Mouse (Mus musculus): ENCODE data around the gene Sdhaf2. TPM values are rescaled to one million over a fixed set of nuclear protein-coding genes. Genes with fewer than 3 reads are reported as not detected.

Sdhaf2 gene
- total RNA-seq, 2 experiments from 2014 or later = 49.3 to 49.6 TPM

DNA sequence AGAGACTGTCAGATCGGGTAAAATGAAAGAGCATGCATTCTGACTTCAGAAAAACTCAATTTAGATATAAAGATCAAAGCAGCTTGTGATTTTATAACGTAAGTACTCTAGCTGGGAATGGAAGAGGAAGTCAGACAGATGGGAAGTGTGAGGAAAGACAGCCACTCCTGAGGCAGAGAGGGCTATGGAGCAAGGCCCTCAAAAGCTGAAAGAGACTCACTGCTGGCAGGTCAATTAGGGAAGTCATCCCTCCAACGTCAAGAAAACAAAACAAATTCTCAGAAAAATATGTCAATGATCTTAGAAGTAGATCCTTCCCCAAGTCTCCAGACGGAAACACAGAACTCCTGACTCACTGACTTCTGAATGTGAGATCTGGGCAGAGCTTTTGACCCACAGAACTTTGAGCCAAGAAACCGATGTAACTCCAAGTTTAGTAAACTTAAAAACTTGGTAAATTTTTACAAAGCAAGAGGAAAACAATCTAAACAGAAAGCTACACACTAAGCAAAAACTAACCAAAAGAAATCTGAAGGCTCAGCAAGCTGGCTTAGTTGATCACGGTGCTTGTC lies 15.1 kb downstream of the Sdhaf2 start:
- no peak for DNase-seq
- intact Hi-C loops (cut with DNase I) = no loop called here

DNA sequence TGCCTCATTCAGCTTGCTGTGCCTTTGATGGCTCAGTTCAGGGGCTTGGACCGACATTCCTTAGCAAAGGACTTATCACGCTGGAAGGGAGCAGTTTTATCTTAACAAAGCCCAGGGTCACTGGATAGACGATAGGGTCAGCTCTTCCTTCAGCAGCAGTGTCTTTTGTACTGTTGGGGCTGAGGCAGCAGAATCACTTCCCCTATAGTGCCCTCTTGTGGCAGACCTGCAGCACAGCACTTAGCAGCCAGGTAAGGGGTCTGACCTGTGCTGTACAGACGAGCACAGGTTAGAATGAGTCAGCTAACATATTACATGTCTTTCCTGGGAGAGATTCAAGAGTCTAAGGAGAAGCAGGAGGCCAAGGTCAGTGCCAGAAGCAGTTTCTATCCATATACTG lies 23.4 kb downstream of the Sdhaf2 start:
- no peak for DNase-seq
- intact Hi-C loops (cut with DNase I) = no loop called here

DNA sequence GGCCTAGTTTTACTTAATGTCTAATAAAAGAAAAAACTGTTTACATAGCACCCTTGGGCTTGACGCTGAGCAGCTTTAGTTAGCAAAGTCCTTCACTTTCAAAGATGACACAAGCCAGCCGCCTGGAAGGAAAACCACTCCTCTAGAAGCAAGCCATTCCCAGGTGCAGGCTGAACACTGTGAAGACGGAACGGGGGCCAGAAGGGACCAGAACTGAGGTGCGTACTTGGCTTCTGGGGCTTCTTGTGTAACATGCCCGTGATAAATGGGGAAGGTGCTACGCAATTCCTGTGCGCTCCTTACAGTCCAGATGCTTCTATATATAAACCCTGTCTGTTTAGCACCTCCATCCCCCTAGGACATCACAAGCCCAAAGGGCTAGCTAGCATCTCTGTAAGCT lies 25.4 kb downstream of the Sdhaf2 start:
- intact Hi-C loops (cut with DNase I) = no loop called here
- no peak for DNase-seq

DNA sequence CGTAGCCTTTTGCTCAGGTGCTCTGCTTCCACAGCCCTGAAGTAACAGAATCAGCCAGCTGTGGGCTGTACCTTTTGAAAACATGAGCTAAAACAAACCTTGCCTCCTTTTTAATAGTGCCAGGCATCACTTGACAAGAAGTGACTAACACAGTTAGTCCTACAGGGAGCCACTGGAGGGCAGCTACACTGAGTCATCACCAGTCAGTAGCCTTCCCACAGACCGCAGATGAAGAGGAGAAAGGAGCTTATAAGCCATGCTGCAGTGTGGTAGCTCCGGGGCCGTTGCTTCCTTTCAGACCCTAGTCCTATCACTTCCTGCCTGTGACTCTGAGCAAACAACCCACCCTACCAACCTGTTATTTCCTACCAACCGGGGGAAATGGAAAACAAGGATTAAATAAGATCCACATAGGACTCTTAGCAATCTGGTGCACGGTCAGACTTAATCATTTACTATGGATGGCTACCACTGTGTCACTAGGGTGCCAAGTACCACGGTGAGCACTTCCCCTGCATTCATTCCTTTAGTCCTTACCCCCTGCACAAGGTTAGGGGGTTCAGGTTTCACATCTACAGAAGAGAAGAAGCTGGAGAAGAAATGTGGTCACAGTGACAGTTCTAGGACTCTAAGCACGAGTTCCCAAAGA lies 28.3 kb downstream of the Sdhaf2 start:
- DNase-seq = no peak
- intact Hi-C loops (cut with DNase I) = no loop called here

DNA sequence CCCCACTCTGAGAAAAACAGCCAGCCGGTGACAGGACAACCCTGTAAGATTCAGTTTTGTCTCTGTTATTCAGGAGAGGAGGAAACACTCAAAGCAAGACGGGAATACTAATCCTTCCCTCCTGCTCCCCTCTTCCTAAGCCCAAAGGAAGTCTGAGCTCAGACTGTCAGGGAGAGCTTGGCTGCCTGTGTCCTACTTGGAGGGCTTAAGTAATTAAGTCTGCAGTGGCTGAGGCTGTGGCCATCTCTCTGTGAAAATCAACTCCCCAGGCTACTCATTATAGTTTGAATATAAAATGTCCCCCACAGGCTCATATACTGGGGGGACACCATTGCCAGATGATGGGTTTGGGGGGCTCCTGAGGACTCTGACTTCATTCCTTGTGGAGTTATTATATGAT lies 29.0 kb downstream of the Sdhaf2 start:
- no peak for DNase-seq
- intact Hi-C loops (cut with DNase I) = no loop called here

DNA sequence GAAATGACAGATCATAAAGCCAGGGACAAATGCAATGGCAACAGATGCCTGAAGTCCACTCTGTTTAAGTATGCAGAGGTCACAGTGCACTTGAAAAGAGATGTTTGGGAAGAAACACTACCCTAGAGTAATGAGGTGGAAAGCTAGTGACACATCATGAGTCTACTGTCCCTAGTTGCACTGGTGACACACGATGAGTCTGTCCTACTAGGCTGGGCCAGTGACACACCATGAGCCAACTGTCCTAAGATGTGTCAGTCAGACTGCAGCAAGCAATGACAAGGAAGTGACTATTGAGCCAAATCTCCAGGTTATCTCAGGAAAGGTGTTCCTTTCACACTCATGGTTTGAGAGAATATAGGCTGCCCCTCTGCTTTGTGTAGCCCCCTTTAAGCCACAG lies 30.3 kb downstream of the Sdhaf2 start:
- DNase-seq = no peak
- intact Hi-C loops (cut with DNase I) = no loop called here

DNA sequence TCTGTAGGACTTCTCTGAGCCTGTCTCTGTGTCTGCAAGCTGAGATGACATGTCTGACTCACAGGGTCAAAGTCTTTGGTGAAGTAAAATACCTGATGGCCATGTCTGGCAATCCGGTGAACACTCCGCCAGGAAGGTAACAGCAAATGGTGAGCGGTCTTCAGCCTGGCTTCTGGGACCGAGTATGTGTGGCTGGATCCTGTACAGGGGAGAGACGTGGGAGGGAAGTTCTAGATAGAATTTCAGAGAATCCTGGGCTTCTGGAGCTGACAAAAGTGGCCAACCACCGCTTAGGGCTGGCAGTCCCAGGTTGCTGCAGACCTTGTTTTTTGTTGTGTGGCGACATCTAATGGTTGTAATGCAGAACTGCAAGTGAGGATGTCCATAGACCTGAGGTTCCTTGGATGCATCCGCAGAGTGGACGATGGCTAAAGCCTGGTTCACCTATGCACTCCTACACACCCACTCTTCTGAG lies 39.6 kb downstream of the Sdhaf2 start:
- intact Hi-C loops (cut with DNase I) = loop anchor here (1.0 to 5.0 kb wide), 2 partner anchors 37 to 154 kb away; no protein-coding TSS in a partner anchor
- no peak for DNase-seq

DNA sequence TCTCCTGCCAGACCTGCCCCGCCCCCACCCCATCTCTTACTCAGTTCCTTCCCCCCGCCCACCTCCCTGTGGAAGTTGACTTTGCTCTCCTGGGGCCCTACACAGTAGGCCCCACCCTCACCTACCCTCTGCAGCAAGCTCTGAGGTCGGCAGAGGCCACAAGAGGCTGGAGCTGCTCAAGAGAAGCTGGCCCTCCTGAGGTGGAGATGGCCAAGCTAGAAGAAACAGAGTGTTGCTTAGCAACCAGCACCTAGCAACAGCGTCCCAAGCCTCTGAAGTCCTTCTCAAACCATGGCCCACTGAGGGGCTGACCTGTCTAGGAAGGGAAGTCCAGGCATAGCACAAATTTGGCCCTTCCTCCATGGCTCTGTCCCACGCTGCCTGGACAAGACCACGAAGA lies 43.2 kb downstream of the Sdhaf2 start, which contains the start of gene Ppp1r32:
Ppp1r32 (minus strand) TSS at position 226 of the 400 bp plus-strand sequence.
- DNase-seq = no peak
- intact Hi-C loops (cut with DNase I) = no loop called here

DNA sequence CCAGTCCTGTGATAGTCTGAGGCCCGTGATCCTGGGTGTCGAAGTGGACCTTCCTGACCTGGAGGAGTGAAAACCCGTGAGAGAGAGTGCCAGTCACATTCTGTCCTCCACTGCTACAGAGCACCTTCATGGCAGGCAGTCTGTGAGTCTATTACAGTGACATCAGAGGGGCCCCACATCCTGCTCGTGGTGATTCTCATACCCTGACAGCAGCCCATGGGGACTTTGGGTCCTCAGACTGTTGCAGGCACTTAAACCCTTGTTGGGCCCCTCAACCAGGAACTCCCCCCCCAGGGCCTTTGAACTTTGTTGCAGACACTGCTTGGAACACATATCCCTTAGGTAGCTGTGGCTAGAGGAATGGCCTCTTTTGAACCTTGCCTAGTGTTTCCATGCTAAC lies 46.4 kb downstream of the Sdhaf2 start:
- no peak for DNase-seq
- intact Hi-C loops (cut with DNase I) = loop anchor here (10.0 kb wide), 1 partner anchor 235 kb away; the partner anchor contains the start of gene Myrf

DNA sequence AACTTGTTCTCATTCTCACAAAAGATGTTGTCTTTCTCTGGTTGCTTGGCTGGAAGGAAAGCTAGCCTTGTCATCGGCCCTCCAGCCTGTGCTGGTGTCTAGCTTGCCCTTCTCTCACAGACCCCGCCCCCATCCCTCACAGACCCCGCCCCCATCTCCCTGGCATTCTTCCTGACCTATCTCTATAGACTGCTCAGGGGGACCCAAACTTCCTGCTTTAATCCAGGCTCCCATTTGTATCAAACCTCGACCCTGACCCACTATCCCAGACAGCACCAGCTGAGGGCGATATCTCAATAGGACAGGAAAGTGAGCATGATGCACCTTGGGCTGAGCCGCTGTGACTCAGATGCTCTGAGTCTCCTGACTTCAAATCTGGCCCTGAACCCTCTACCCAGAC lies 52.2 kb downstream of the Sdhaf2 start:
- intact Hi-C loops (cut with DNase I) = loop anchor here (10.0 kb wide), 1 partner anchor 229 kb away; the partner anchor contains the start of gene Myrf
- DNase-seq = no peak

DNA sequence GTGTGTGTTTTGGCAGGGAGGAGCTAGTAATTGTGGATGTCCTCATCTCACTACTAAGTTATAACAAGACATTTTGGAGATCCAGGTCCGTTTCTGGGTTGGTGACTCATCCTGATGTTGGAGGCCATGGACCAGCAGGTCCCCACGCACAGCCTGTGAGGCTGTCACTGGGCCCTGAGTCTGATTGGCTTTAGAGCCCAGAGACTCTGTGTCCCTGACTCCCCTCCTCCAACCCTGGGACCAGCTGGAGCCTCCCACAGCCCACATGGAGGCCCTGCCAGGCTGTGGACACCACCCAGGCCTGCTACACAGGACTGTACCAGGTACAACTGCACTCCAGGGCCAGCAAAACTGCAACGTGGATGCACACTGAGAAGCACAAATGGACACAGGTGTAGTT lies 53.0 kb downstream of the Sdhaf2 start:
- intact Hi-C loops (cut with DNase I) = loop anchor here (10.0 kb wide), 1 partner anchor 228 kb away; the partner anchor contains the start of gene Myrf
- DNase-seq = no peak

DNA sequence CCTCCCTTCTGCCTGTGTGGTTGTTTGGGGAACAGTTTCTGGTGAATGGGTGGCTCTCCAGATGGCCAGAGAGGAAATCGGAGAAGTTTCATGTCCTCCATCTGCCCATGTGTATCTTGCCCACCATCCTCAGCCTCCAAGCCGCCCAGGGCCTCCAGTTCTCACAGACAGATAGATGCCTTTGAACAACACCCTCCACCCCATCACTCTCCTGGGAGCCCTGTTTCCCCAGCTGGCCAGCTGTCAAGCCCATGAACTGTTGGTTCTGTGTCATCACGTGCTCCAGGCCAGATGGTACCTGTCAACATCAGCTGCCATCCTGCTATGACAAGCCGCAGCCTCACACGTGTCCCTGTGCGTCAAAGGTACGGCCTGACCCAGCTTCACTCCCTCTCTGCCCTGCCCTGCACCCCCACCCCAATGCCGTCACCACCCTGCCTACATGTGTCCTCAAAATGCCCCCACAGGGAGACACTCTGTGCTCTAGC lies 56.7 kb downstream of the Sdhaf2 start:
- intact Hi-C loops (cut with DNase I) = no loop called here
- DNase-seq = no peak

DNA sequence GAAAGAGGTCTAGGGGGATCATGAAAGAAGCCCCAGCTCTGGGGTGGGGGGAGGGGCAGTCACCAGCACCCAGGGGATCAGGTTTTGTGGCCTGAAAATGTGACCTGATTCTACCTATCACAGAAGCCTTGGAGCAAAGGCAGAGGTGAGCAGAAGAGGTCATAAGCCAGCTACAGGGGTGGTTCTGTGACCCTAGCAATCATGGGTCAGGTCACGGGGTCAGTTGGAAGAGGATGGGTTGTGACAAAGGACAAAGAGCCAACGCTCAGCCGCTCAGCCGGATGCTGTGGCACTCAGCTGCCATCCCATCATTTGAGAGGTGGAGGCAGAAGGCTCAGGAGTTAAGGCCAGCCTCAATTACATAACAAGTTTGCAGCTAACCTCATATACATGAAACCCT lies 61.5 kb downstream of the Sdhaf2 start:
- intact Hi-C loops (cut with DNase I) = no loop called here
- DNase-seq = no peak

DNA sequence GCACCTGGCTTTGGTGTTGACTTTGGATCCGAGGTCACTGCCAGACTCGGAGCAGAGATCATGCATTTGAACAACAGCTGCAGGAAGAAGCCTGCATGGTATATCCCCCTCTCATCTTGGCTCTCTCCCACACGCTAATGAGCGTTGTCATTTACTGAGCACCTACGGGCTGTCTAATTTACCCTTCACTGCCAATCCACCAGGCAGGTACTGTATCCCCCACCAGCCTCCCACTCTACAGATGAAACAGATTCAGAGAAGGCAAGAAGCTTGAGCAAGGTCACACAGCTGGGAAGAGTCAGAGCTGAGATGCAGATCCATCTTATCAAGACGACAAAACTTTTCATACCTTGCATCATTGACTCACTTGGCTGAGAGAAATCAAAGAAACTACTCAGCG lies 64.4 kb downstream of the Sdhaf2 start:
- no peak for DNase-seq
- intact Hi-C loops (cut with DNase I) = no loop called here

DNA sequence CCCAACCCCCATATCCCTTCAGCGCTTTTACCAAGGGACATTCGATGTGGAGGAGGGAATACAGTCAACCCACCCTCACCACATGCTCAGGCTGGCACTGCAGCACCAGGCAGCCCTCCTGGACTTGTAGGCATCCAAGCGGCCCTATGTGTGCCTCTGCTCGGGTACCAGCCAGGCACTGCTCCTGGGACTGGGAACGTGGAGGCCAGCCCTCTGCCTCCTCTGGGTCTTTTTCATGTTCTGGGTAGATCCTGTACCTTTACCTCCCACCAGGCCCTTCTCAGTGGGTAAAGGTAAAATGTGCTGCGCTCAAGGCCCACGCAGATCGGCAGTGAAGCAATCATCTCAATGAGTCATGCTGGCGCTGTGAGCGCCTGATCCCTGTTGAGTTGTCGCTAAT lies 66.0 kb downstream of the Sdhaf2 start:
- DNase-seq = no peak
- intact Hi-C loops (cut with DNase I) = no loop called here

DNA sequence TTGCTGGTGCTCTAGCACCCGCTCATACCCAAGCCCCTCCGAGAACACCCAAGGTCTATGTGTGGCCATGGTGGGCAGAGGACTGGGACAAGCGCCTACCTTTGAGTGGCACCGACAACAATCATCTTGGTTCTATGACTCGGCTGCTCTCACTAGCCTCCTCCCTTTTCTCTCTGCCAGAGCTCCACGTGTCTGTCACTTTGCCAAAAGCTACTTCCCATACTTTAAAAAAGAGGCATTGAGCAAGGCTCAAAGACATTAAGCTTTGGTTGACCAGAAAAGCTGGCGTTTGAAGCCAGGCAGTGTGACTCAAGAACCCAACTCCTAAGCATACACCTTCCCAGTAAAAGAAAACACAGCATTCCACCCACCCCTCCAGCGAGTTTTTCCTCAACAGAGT lies 67.8 kb downstream of the Sdhaf2 start:
- intact Hi-C loops (cut with DNase I) = no loop called here
- no peak for DNase-seq

DNA sequence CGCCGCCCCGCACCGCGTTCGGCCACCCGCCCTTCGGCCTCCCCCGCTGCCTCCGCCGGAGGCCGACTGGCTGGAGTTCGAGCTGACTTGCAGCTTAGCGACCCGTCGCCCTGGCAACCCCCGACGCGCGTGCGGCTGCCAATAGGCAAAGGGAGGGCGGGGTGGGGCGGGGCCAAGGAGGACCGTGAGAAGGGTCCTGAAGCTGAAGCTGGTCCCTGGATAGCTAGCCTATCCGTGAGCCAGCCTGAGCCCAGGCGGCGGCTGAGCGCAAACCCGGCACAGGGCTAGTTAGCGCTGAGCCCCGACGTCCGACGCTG lies 68.5 kb downstream of the Sdhaf2 start:
- intact Hi-C loops (cut with DNase I) = no loop called here
- DNase-seq = no peak

DNA sequence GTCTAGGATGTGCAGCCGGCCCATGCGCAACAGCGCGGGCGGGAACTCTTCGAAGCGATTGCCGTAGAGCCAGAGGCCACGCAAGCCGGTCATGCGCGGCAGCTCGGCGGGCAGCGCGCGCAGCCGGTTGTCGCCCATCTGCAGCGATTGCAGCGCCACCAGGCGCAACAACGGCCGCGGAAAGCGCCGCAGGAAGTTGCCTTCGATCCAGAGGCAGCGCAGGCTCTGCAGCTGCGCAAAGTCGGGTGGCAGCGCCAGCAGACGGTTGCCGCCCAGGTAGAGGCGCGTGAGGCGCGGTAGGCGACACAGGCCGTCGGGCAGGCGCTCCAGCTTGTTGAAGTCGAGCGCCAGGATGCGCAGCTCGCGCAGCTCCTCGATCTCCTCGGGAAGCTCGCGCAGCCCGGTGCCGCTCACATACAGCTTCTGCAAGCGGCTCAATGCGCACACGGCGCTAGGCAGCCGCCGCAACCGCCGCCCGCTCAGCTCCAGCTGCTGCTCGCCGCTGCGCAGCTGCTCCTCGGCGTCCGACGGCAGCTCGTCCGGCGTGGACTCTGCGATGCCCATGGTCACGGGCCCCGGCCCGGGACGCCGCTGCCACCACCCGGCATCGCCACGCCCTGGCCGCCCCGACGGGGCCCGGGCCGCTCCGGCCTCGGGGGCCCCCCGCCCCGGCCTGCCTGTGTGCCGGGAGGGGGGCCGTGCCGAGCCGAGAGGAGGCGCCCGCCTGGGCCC lies 69.0 kb downstream of the Sdhaf2 start, which contains the start of gene Lrrc10b:
Lrrc10b (minus strand) TSS at position 722 of the 732 bp plus-strand sequence.
- peak in 1 of 2 experiments; percentile 21 for DNase-seq
- intact Hi-C loops (cut with DNase I) = no loop called here

DNA sequence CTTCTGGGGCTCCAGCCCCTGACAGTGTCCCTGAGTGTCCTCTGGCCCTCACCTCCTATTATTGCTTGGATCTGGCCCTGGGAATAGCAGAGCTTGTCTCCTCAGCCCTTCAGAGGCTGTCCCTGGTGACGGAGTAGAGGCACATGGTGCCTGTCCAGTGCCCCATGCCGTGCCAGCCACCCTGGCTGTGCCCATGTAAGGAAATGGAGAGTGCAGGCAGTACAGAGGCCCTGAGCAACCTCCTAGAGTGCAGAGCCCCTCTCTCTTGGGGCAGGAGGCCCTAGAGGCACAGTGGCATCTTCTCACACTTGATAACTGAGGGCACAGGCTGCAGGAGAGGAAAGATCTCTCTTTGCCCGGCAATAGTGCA lies 70.5 kb downstream of the Sdhaf2 start:
- DNase-seq = no peak
- intact Hi-C loops (cut with DNase I) = no loop called here

DNA sequence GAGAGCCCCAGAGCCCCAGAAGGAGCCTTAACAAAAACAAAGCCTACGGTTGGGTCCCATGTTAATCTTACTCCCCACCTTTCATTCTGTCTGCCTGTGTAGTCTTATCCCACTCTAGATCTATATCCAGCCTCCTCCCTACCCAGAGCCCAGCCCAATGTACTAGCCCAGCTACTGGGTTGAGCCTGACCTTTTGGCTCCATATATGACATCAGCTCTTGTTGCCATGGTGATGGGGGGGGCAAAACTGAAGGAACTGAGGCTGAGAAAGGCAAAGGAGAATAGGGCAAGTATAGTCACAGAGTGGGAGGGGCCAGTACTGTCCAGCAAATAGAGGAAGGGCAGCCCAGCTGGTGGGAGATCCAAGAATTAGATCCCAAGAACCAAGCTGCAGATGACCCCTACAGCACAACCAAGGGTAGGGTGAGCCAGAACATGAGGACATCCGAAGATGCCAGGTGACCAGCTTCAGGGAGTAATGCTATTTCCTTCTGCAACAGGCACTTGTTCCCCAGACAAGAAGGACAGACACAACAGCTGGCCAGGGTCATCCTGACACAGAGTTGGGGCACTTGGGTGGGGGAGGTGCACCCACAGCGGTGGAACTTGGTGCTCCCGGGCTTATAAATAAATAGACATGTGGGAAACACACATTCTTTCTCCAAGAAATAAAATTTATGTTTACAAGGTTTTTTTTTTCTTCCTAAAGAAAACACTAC lies 71.1 kb downstream of the Sdhaf2 start:
- no peak for DNase-seq
- intact Hi-C loops (cut with DNase I) = no loop called here

All from gastrocnemius, postnatal 36 days (tissue).